Mouse (Mus musculus): ENCODE data around the gene Vasp. TPM values are rescaled to one million over a fixed set of nuclear protein-coding genes. Genes with fewer than 3 reads are reported as not detected.

Gene Vasp
- polyA plus RNA-seq, 1 experiment = 145 TPM

DNA sequence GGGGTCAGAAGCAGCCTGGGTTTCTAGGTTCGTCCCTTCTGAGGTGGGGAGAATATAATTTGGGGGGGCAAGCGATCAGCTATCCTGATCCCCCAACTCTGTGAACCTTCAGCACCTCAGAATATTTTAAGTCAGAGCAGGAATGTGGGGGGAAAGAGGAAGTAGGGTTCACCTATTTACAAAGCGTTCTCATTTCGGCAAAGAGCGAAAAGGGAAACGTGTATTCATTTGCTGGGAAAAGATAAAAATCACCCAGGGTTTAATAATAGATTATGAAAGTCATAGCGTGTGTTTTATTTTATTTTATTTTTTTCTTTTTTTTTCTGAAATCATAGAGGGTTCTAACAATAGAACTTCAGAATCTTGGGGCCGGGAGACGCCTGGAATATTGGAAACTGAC lies 56.7 kb downstream of the Vasp start:
- no peak overlapping the region for H3K4me3 ChIP-seq (ENCODE audit: insufficient read depth, poor library complexity, severe bottlenecking)
- no peak for TF ChIP-seq CEBPB (IDR thresholded peaks at IDR 0.05; ENCODE audit: low read depth)
- no peak for TF ChIP-seq MYOG (IDR thresholded peaks at IDR 0.05; ENCODE audit: control insufficient read depth, extremely low read depth, insufficient read length)
- TF ChIP-seq USF1 (IDR thresholded peaks at IDR 0.05; ENCODE audit: low read depth) = no peak
- TF ChIP-seq CTCF (IDR thresholded peaks at IDR 0.05; ENCODE audit: control insufficient read depth, insufficient read depth, insufficient read length) = no peak
- no peak for TF ChIP-seq MAX (IDR thresholded peaks at IDR 0.05)
- TF ChIP-seq FOSL1 (IDR thresholded peaks at IDR 0.05; ENCODE audit: insufficient read depth, low read length, poor library complexity, severe bottlenecking) = no peak
- no peak for TF ChIP-seq MYOD1 (IDR thresholded peaks at IDR 0.05; ENCODE audit: control insufficient read depth, insufficient read length, low read depth)

DNA sequence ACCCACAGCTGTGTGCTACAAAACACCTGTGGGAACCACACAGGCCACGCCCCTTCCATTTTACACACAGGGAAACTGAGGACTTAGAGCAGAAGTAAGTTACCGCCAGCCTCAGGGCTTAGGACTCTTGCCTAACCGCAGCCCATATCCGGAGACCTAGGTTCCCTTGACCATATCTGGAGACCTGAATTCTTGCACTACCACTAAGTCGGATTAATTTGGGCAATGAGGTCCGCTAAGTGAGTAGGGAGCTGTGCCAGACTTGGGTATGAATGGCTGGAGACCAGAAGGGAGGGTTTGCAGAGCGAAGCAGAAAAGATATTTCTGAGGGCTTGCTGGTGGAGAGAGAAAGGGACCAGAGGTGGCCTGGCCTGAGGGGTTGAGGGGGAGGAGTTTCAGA lies 57.2 kb downstream of the Vasp start:
- Histone ChIP-seq H3K79me3 (ENCODE audit: low read depth) (no peaks in the 10 kb centered on the region), H3ac (ENCODE audit: control insufficient read depth, insufficient read length, low read depth) (no peak overlapping the region), H3K4me3 (ENCODE audit: insufficient read depth, poor library complexity, severe bottlenecking) (no peak overlapping the region), H3K27me3 (ENCODE audit: control insufficient read depth, insufficient read depth, insufficient read length) (peaks cover 19% of the 10 kb centered on the region), H3K36me3 (ENCODE audit: control insufficient read depth, insufficient read depth) (no peaks in the 10 kb centered on the region), H3K79me2 (ENCODE audit: control insufficient read depth, insufficient read depth) (no peaks in the 10 kb centered on the region)
- TF ChIP-seq CTCF (IDR thresholded peaks at IDR 0.05; ENCODE audit: control insufficient read depth, insufficient read depth, insufficient read length) (no peak), MAX (IDR thresholded peaks at IDR 0.05) (no peak), USF1 (IDR thresholded peaks at IDR 0.05; ENCODE audit: low read depth) (no peak), MYOD1 (IDR thresholded peaks at IDR 0.05; ENCODE audit: control insufficient read depth, insufficient read length, low read depth) (no peak), FOSL1 (IDR thresholded peaks at IDR 0.05; ENCODE audit: insufficient read depth, low read length, poor library complexity, severe bottlenecking) (no peak), MYOG (IDR thresholded peaks at IDR 0.05; ENCODE audit: control insufficient read depth, extremely low read depth, insufficient read length) (no peak), CEBPB (IDR thresholded peaks at IDR 0.05; ENCODE audit: low read depth) (no peak)

More for the DNA sequence above, 56.7 kb downstream of the Vasp start:
- no peak overlapping the region for H3ac ChIP-seq (ENCODE audit: control insufficient read depth, insufficient read length, low read depth)
- no peaks in the 10 kb centered on the region for H3K79me3 ChIP-seq (ENCODE audit: low read depth)
- H3K27me3 ChIP-seq (ENCODE audit: control insufficient read depth, insufficient read depth, insufficient read length) = peaks cover 19% of the 10 kb centered on the region
- no peaks in the 10 kb centered on the region for H3K36me3 ChIP-seq (ENCODE audit: control insufficient read depth, insufficient read depth)
- no peaks in the 10 kb centered on the region for H3K79me2 ChIP-seq (ENCODE audit: control insufficient read depth, insufficient read depth)

DNA sequence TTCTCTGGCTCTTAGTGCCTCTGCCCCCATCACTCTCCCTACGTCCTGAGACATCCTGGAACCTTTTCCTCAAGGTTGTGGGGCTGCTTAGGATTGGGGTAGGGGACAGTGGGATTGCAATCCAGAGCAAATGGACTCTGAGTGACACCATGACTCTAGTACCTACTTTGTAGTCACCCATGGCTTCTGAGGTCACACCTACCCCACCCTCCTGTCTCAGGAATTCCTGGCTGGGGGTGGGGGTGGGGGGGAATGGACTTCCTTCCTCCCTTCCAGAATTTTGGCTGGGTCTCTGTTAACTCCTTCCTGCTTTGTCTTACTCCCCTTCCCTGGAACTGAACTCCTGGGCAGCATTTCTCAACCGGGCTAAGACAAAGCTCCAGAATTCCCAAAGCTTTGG lies 58.2 kb downstream of the Vasp start:
- H3K27me3 ChIP-seq (ENCODE audit: control insufficient read depth, insufficient read depth, insufficient read length) = peaks cover 19% of the 10 kb centered on the region
- H3K79me2 ChIP-seq (ENCODE audit: control insufficient read depth, insufficient read depth) = no peaks in the 10 kb centered on the region
- no peaks in the 10 kb centered on the region for H3K36me3 ChIP-seq (ENCODE audit: control insufficient read depth, insufficient read depth)
- H3K4me3 ChIP-seq (ENCODE audit: insufficient read depth, poor library complexity, severe bottlenecking) = no peak overlapping the region
- H3K79me3 ChIP-seq (ENCODE audit: low read depth) = no peaks in the 10 kb centered on the region
- TF ChIP-seq FOSL1 (IDR thresholded peaks at IDR 0.05; ENCODE audit: insufficient read depth, low read length, poor library complexity, severe bottlenecking) (no peak), MYOD1 (IDR thresholded peaks at IDR 0.05; ENCODE audit: control insufficient read depth, insufficient read length, low read depth) (no peak), CEBPB (IDR thresholded peaks at IDR 0.05; ENCODE audit: low read depth) (no peak), USF1 (IDR thresholded peaks at IDR 0.05; ENCODE audit: low read depth) (no peak), MAX (IDR thresholded peaks at IDR 0.05) (no peak), CTCF (IDR thresholded peaks at IDR 0.05; ENCODE audit: control insufficient read depth, insufficient read depth, insufficient read length) (no peak), MYOG (IDR thresholded peaks at IDR 0.05; ENCODE audit: control insufficient read depth, extremely low read depth, insufficient read length) (no peak)
- H3ac ChIP-seq (ENCODE audit: control insufficient read depth, insufficient read length, low read depth) = no peak overlapping the region

DNA sequence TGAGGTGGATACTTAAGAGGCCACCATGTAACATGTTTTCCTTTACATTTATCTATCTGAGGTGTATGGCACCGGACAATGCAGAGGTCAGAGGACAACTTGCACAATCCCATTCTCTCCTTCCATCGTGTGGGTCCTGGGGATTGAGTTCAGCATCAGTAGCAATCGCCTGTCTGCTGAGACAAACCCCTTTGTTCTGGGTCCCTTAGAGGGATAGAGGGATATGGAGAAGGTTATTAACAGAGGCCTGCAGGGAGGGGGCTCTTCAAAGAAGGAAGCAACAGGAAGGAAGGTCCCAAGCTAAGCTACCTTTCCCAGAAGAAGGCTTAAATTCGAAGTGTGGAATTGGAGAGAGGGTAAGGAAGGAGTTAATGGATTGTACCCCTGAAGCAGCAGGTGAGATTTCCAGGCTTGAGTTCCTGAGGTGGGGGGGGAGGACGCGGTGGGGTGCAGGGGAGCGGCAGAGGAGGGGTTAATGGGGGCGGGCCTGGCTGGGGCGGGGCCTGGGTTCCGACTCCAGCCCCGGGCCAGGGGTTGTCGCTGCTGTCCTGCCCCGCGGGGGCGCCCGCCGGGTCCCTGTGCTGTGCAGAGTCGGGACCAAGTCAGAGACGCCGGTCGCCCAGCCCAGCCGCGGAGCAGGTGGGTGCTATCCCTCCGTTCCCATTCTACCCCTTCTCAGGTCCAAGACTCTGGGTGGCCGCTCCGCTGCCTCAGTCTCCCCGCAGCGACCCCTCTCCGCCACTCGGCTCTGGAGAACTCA lies 59.4 kb downstream of the Vasp start, which contains the start of gene Gpr4:
TSS of gene Gpr4 (plus strand) at position 543 of the 760 bp plus-strand sequence.
- Histone ChIP-seq H3K79me3 (ENCODE audit: low read depth) (no peaks in the 10 kb centered on the region), H3K36me3 (ENCODE audit: control insufficient read depth, insufficient read depth) (no peaks in the 10 kb centered on the region), H3K79me2 (ENCODE audit: control insufficient read depth, insufficient read depth) (no peaks in the 10 kb centered on the region), H3K4me3 (ENCODE audit: insufficient read depth, poor library complexity, severe bottlenecking) (no peak within 1 kb of the TSS), H3K27me3 (ENCODE audit: control insufficient read depth, insufficient read depth, insufficient read length) (peaks cover 19% of the 10 kb centered on the region), H3ac (ENCODE audit: control insufficient read depth, insufficient read length, low read depth) (no peak within 1 kb of the TSS)
- TF ChIP-seq USF1 (IDR thresholded peaks at IDR 0.05; ENCODE audit: low read depth) (no peak), CEBPB (IDR thresholded peaks at IDR 0.05; ENCODE audit: low read depth) (no peak), MYOD1 (IDR thresholded peaks at IDR 0.05; ENCODE audit: control insufficient read depth, insufficient read length, low read depth) (no peak), MAX (IDR thresholded peaks at IDR 0.05) (no peak), MYOG (IDR thresholded peaks at IDR 0.05; ENCODE audit: control insufficient read depth, extremely low read depth, insufficient read length) (no peak), FOSL1 (IDR thresholded peaks at IDR 0.05; ENCODE audit: insufficient read depth, low read length, poor library complexity, severe bottlenecking) (no peak), CTCF (IDR thresholded peaks at IDR 0.05; ENCODE audit: control insufficient read depth, insufficient read depth, insufficient read length) (no peak)

DNA sequence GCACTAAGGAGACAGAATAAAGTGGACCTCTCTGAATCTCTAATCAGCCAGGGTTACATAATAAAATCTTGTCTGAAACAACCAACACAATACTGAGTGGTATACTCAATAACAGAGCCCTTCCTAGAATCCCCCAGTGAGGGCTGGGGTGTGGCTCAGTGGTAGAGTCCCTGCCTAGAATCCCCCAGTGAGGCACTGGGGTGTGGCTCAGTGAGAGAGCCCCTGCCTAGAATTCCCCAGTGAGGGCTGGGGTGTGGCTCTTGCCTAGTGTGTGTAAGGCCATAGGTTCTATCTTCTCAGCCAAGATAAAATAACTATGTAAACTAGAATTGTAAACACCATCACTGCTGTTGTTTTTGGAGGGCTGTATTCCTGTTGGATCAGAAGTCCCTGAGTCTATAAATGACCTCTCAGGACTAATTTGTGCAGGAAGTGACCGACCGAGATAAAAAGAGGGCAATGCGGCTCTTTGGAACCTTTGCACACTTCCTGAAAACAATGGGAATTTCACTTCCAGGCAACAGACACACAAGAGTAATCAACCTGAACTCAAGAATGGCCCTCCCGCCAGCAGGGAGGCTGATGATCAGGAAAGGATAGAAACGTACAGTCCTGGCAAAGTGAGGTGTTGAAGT lies 60.5 kb downstream of the Vasp start:
- H3K79me2 ChIP-seq (ENCODE audit: control insufficient read depth, insufficient read depth) = no peaks in the 10 kb centered on the region

More for the DNA sequence above, 60.5 kb downstream of the Vasp start:
- Histone ChIP-seq H3K27me3 (ENCODE audit: control insufficient read depth, insufficient read depth, insufficient read length) (peaks cover 16% of the 10 kb centered on the region), H3K36me3 (ENCODE audit: control insufficient read depth, insufficient read depth) (no peaks in the 10 kb centered on the region), H3K4me3 (ENCODE audit: insufficient read depth, poor library complexity, severe bottlenecking) (no peak overlapping the region), H3K79me3 (ENCODE audit: low read depth) (no peaks in the 10 kb centered on the region), H3ac (ENCODE audit: control insufficient read depth, insufficient read length, low read depth) (no peak overlapping the region)
- TF ChIP-seq CEBPB (IDR thresholded peaks at IDR 0.05; ENCODE audit: low read depth) = no peak
- TF ChIP-seq MYOG (IDR thresholded peaks at IDR 0.05; ENCODE audit: control insufficient read depth, extremely low read depth, insufficient read length) = no peak
- TF ChIP-seq MYOD1 (IDR thresholded peaks at IDR 0.05; ENCODE audit: control insufficient read depth, insufficient read length, low read depth) = no peak
- TF ChIP-seq USF1 (IDR thresholded peaks at IDR 0.05; ENCODE audit: low read depth) = no peak
- no peak for TF ChIP-seq MAX (IDR thresholded peaks at IDR 0.05)
- no peak for TF ChIP-seq CTCF (IDR thresholded peaks at IDR 0.05; ENCODE audit: control insufficient read depth, insufficient read depth, insufficient read length)
- TF ChIP-seq FOSL1 (IDR thresholded peaks at IDR 0.05; ENCODE audit: insufficient read depth, low read length, poor library complexity, severe bottlenecking) = no peak

Measured in C2C12 (cell line).